Mouse (Mus musculus): ENCODE measurements around the gene Edem1. TPM values are rescaled to one million over a fixed set of nuclear protein-coding genes. Genes with fewer than 3 reads are reported as not detected.
A peak's percentile ranks its signal among the peaks of the same experiment; 100 is the strongest.

Edem1 gene
- polyA plus RNA-seq (2015; fragmentation: Nextera tagmentation; extraction: Ambion mirVana), result 10.2 and 14.1 TPM in 2 replicates

DNA sequence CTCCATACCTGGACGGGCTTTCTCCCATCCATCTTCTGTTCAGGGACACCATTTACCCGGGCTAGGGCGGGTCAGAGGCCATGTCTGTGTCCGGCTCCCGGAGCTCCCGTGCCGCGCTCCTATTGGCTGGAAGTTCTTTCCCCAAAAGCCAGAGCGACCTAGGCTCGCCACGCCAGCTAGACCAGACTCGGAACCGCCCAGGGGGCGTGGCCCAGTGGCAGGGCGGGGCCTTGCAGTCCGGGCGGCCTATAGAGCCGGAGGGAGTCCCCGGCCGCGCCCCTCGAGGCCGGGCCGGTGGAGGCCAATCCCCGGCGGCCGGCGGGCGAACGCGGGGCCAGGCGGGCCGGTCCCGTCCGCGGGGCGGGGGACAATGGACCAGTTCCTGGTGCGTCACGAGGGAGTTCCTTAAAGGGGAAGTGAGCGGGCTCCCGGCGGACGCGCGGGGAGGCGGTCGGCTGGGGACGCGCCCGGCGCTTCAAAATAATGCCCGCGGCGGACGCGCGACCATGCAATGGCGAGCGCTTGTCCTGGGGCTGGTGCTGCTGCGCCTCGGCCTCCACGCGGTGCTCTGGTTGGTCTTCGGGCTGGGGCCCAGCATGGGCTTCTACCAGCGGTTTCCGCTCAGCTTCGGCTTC, at the start of gene Edem1:
Gene Edem1 (plus strand): TSS at position 408 of the 635 bp plus-strand sequence.
- H3K27ac ChIP-seq (replicated peaks), result peak within 1 kb of the TSS; percentile 64
- peak; percentile 99 for ATAC-seq (ENCODE audit: extremely low read depth, insufficient number of reproducible peaks, low FRiP score, low TSS enrichment)
- peaks cover 12% of the 10 kb centered on the region for H3K36me3 ChIP-seq
- peaks cover 18% of the 10 kb centered on the region for H3K4me1 ChIP-seq
- H3K4me2 ChIP-seq, result peak within 1 kb of the TSS; percentile 89
- peak within 1 kb of the TSS; percentile 94 for H3K9ac ChIP-seq
- H3K27me3 ChIP-seq (replicated peaks), result no peaks in the 10 kb centered on the region
- peak within 1 kb of the TSS; percentile 96 for H3K4me3 ChIP-seq
- H3K9me3 ChIP-seq, result no peaks in the 10 kb centered on the region
- WGBS, result under 1% methylated on average over 67 of the region's 67 CpGs

DNA sequence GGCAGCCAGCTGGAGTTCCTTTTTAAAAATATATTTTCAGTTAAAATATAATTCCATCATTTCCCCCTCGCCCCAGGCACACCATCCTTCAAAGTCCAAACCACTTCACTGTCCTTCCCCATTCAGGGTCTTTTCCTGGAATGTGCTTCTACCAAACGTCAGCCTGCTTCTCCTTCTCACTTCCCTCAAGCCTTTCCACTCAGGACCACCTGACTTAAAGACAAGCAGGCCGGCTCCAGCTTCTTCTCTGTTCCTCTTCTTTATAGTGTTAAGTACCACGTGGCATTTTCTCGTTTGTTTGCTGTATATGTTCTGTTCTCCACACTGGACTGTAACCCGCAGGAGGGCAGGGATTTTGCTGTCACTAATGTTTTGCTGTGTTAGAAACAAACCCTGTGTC, 46.6 kb upstream of the Edem1 start:
- Histone ChIP-seq H3K4me2 (no peak overlapping the region), H3K27me3 (replicated peaks) (no peaks in the 10 kb centered on the region), H3K4me3 (no peak overlapping the region), H3K9me3 (no peaks in the 10 kb centered on the region), H3K27ac (replicated peaks) (no peak overlapping the region), H3K36me3 (no peaks in the 10 kb centered on the region), H3K9ac (no peak overlapping the region), H3K4me1 (peaks cover 22% of the 10 kb centered on the region)
- WGBS, result 56% methylated on average over 6 of the region's 6 CpGs
- ATAC-seq (ENCODE audit: extremely low read depth, insufficient number of reproducible peaks, low FRiP score, low TSS enrichment), result no peak

DNA sequence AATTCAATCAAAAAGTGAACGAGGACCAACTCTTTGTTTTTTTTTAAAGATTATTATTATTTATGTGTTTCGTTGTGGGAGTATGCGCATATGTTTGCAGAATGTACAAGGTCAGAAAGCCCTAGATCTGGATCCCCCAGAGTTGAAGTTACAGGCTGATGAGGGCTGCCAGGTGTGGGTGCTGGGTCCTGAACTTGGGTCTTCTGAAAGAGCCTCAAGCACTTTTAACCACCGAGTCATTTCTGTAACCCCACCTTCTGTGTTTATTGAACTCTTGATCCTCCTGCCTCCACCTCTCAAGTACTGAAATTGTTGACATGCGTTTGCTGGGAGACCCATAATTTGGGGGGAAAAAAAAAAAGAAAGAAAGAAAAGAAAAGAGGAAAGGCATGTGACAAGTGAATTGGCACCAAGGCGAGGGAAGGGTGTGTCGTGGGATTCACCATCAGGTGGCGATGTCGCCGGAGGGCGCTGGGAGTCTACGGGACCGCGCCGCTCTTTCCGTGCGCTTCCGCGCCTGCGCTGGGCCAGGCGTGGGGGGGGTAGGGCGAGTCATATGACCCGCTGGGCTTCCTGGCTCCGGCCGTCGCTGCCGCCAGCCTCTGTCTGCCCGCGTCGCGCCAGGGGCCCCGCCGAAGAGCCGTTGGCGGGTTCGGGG, 45.8 kb upstream of the Edem1 start, which contains the start of gene Arl8b:
Gene Arl8b (plus strand): TSS at position 574 of the 658 bp plus-strand sequence.
- Histone ChIP-seq H3K36me3 (no peaks in the 10 kb centered on the region), H3K9me3 (no peaks in the 10 kb centered on the region), H3K4me3 (peak within 1 kb of the TSS; percentile 100), H3K27me3 (replicated peaks) (no peaks in the 10 kb centered on the region), H3K4me2 (peak within 1 kb of the TSS; percentile 82), H3K27ac (replicated peaks) (peak within 1 kb of the TSS; percentile 88), H3K4me1 (peaks cover 22% of the 10 kb centered on the region), H3K9ac (peak within 1 kb of the TSS; percentile 99)
- ATAC-seq (ENCODE audit: extremely low read depth, insufficient number of reproducible peaks, low FRiP score, low TSS enrichment), result peak; percentile 91
- WGBS, result 10% methylated on average over 36 of the region's 36 CpGs

DNA sequence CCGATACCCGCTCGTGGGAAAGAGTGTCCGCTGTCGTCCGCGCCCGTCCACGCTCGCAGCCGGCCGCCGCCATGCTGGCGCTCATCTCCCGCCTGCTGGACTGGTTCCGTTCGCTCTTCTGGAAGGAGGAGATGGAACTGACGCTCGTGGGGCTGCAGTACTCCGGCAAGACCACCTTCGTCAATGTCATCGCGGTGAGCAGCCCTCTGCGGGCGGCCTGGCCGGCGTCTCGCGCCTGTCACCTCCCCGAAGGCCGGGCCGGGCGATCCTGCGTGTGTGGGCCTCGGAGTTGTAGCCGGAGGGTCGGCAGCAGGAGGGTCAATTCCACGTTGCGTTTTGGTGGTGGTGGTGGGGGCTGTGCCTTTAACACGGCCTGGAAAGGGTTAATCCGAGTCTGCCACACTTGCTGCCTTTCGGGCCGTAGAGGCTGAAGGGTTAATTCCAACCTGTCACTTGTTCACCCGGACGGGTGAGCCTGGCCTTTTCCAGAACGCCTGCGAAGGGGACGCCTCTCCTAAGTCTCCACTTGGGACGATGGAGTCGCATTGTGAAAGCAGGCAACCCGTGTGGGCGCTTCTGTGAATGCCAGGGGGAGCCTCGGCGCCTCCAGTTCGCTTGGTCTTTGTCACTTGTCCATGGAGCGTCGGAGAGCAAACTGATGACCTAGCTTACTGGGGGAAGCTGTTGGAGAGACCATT, 45.1 kb upstream of the Edem1 start:
- peaks cover 22% of the 10 kb centered on the region for H3K4me1 ChIP-seq
- no peaks in the 10 kb centered on the region for H3K9me3 ChIP-seq
- H3K27ac ChIP-seq (replicated peaks), result peak overlapping the region; percentile 88
- WGBS, result under 1% methylated on average over 57 of the region's 57 CpGs
- H3K4me2 ChIP-seq, result peak overlapping the region; percentile 82
- H3K36me3 ChIP-seq, result no peaks in the 10 kb centered on the region
- ATAC-seq (ENCODE audit: extremely low read depth, insufficient number of reproducible peaks, low FRiP score, low TSS enrichment), result peak; percentile 14; the same call in 1 of the 2 replicates
- H3K27me3 ChIP-seq (replicated peaks), result no peaks in the 10 kb centered on the region
- peak overlapping the region; percentile 99 for H3K9ac ChIP-seq
- peak overlapping the region; percentile 100 for H3K4me3 ChIP-seq

GRCm38 (mm10) chr6:108784056-108784455, 44.4 kb upstream of the Edem1 start:
- peaks cover 22% of the 10 kb centered on the region for H3K4me1 ChIP-seq
- no peaks in the 10 kb centered on the region for H3K9me3 ChIP-seq
- ATAC-seq (ENCODE audit: extremely low read depth, insufficient number of reproducible peaks, low FRiP score, low TSS enrichment), result no peak
- 24% methylated on average over 11 of the region's 11 CpGs for WGBS
- H3K27ac ChIP-seq (replicated peaks), result peak overlapping the region; percentile 88
- H3K36me3 ChIP-seq, result no peaks in the 10 kb centered on the region
- peak overlapping the region; percentile 99 for H3K9ac ChIP-seq
- H3K4me3 ChIP-seq, result peak overlapping the region; percentile 100
- H3K27me3 ChIP-seq (replicated peaks), result no peaks in the 10 kb centered on the region
- H3K4me2 ChIP-seq, result peak overlapping the region; percentile 82

DNA sequence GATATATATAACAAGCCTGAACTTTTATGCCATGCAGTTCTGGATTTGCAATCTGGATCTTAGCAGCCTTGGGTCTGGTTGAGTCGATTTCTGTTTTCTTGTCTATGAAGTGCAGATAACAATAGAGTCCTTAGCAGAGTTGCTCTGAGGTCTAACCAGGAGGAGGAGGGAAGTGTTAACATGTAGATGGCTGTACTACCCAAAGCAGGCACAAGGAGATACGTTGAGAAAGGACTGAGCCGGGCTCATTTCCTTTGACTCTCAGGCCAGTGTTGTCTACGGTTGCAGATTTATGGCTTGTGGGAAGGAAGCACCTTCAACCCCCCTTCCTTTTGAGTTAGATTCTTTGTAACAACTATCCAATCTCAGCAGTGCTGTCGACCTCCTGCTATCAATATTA, 43.6 kb upstream of the Edem1 start:
- Histone ChIP-seq H3K4me3 (peak overlapping the region; percentile 100), H3K4me2 (peak overlapping the region; percentile 82), H3K9me3 (no peaks in the 10 kb centered on the region), H3K9ac (peak overlapping the region; percentile 99), H3K4me1 (peaks cover 22% of the 10 kb centered on the region), H3K36me3 (no peaks in the 10 kb centered on the region), H3K27ac (replicated peaks) (no peak overlapping the region), H3K27me3 (replicated peaks) (no peaks in the 10 kb centered on the region)
- 37% methylated on average over 5 of the region's 5 CpGs for WGBS
- no peak for ATAC-seq (ENCODE audit: extremely low read depth, insufficient number of reproducible peaks, low FRiP score, low TSS enrichment)

DNA sequence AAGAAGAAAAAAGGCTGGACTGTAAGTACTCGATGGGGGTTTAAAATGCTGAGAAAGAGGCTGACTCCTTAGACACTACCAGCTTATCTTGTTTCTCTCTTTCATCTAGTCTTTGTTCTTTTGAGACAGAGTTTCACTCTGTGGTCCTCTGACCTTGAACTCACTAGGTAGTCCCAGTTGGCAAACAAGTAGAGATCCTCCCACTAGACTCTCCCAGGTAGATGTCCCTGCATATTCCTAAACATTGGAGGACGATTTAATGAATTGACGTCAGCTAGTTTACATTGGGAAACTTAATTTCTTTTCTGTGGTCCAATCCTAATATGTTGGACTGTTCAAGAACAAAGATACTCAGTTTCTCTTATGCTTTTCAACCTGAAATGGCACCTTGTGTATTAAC, 42.9 kb upstream of the Edem1 start:
- no peak for ATAC-seq (ENCODE audit: extremely low read depth, insufficient number of reproducible peaks, low FRiP score, low TSS enrichment)
- Histone ChIP-seq H3K9ac (no peak overlapping the region), H3K27me3 (replicated peaks) (no peaks in the 10 kb centered on the region), H3K4me2 (peak overlapping the region; percentile 82; the same call in 1 of the 2 replicates), H3K27ac (replicated peaks) (no peak overlapping the region), H3K4me3 (no peak overlapping the region), H3K9me3 (no peaks in the 10 kb centered on the region), H3K36me3 (no peaks in the 10 kb centered on the region), H3K4me1 (peaks cover 22% of the 10 kb centered on the region)
- WGBS, result 82% methylated on average over 3 of the region's 3 CpGs

- Histone ChIP-seq H3K4me1 (peaks cover 16% of the 10 kb centered on the region), H3K27ac (replicated peaks) (no peak overlapping the region), H3K4me2 (no peak overlapping the region), H3K9me3 (no peaks in the 10 kb centered on the region), H3K27me3 (replicated peaks) (no peaks in the 10 kb centered on the region), H3K36me3 (no peaks in the 10 kb centered on the region), H3K9ac (no peak overlapping the region), H3K4me3 (no peak overlapping the region)
- WGBS, result 70% methylated on average over 5 of the region's 5 CpGs
- ATAC-seq (ENCODE audit: extremely low read depth, insufficient number of reproducible peaks, low FRiP score, low TSS enrichment), result no peak
Observed at GRCm38 (mm10) chr6:108791498-108791897, 36.9 kb upstream of the Edem1 start.

GRCm38 (mm10) chr6:108795912-108796311, 32.5 kb upstream of the Edem1 start:
- no peak overlapping the region for H3K27ac ChIP-seq (replicated peaks)
- peaks cover 29% of the 10 kb centered on the region for H3K4me1 ChIP-seq
- H3K27me3 ChIP-seq (replicated peaks), result no peaks in the 10 kb centered on the region
- H3K36me3 ChIP-seq, result no peaks in the 10 kb centered on the region
- WGBS, result 48% methylated on average over 1 of the region's 1 CpGs
- H3K4me3 ChIP-seq, result no peak overlapping the region
- no peaks in the 10 kb centered on the region for H3K9me3 ChIP-seq
- no peak overlapping the region for H3K9ac ChIP-seq
- H3K4me2 ChIP-seq, result no peak overlapping the region
- no peak for ATAC-seq (ENCODE audit: extremely low read depth, insufficient number of reproducible peaks, low FRiP score, low TSS enrichment)

- no peak overlapping the region for H3K27ac ChIP-seq (replicated peaks)
- no peak overlapping the region for H3K4me3 ChIP-seq
- no peak for ATAC-seq (ENCODE audit: extremely low read depth, insufficient number of reproducible peaks, low FRiP score, low TSS enrichment)
- no peak overlapping the region for H3K4me2 ChIP-seq
- WGBS, result 57% methylated on average over 2 of the region's 2 CpGs
- H3K9me3 ChIP-seq, result no peaks in the 10 kb centered on the region
- H3K9ac ChIP-seq, result no peak overlapping the region
- H3K27me3 ChIP-seq (replicated peaks), result no peaks in the 10 kb centered on the region
- H3K4me1 ChIP-seq, result peaks cover 29% of the 10 kb centered on the region
- no peaks in the 10 kb centered on the region for H3K36me3 ChIP-seq
Observed at GRCm38 (mm10) chr6:108796706-108797105, 31.7 kb upstream of the Edem1 start.

DNA sequence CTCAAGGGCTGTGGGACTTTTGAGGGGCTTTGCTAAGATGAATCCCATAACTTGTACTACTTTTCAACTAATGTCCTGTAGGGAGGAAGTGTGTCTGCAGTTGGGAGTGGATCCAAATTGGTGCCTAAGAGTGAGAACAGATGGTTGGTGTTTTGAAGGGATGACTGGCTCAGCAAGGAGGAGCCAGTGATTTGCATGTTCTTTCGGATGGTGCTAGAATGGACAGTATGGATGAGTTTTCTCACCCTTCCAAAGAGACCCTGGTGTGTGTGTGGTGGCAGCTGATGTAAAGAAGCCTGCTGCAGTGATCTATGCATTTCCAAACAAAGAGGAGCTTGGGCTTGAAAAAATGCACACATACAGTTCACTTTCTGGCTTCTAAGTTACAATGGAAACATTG, 23.2 kb upstream of the Edem1 start:
- no peak overlapping the region for H3K27ac ChIP-seq (replicated peaks)
- H3K9ac ChIP-seq, result no peak overlapping the region
- no peaks in the 10 kb centered on the region for H3K36me3 ChIP-seq
- H3K4me1 ChIP-seq, result peaks cover 11% of the 10 kb centered on the region; the same call in 1 of the 2 replicates
- WGBS, result 37% methylated on average over 1 of the region's 1 CpGs
- no peak overlapping the region for H3K4me2 ChIP-seq
- no peak for ATAC-seq (ENCODE audit: extremely low read depth, insufficient number of reproducible peaks, low FRiP score, low TSS enrichment)
- no peaks in the 10 kb centered on the region for H3K9me3 ChIP-seq
- no peaks in the 10 kb centered on the region for H3K27me3 ChIP-seq (replicated peaks)
- no peak overlapping the region for H3K4me3 ChIP-seq

Measured in heart, embryonic 13.5 days (tissue).